22 mouse cellular contexts compared by ENCODE assay signal in genomic region chr12:100629126-100629920, GRCm38 (mm10).
DNase-seq lines count a peak whose midpoint lies in the region; ATAC-seq lines count a peak whose summit lies in the region.
"Had no signal": no experiment of that assay in that cellular context is flagged by ENCODE, and none has a peak within 500 bp of the region (broad histone marks: within the 10 kb centered on the region; RNA-seq: fewer than 3 reads in every experiment).

No protein-coding gene starts in this region.

- no peaks in the 10 kb centered on the region for H3K36me3 ChIP-seq in kidney, embryonic 16.5 days (ENCODE audit: insufficient read depth, low read length)
- H3K36me3 ChIP-seq: limb, embryonic 13.5 days; midbrain, embryonic 15.5 days; stomach, embryonic 15.5 days had no signal

- no peak overlapping the region for H3K9ac ChIP-seq in kidney, embryonic 16.5 days (replicated peaks; ENCODE audit: low read length)
- H3K9ac ChIP-seq: limb, embryonic 13.5 days; liver, embryonic 14.5 days; midbrain, embryonic 15.5 days; stomach, embryonic 15.5 days had no signal

- DNase-seq in cerebellum, adult 11-12 months = peak; percentile 39
- no peak for DNase-seq in cerebellum, postnatal 4 days (ENCODE audit: low spot score in 2 of 2)
- DNase-seq in brain, adult 2 months (ENCODE audit: low read depth, low spot score) = peak; percentile 76
- peak; percentile 25 to 43 for DNase-seq in cerebellum, postnatal 14 days
- DNase-seq in layer of hippocampus, adult 8-10 months (ENCODE audit: low spot score in 2 of 2) = no peak
- DNase-seq in lung, postnatal 25 days (ENCODE audit: low spot score) = no peak
- DNase-seq: adrenal gland, postnatal 14 days; gastrocnemius, postnatal 36 days; thymus, adult 18-20 months; thymus, postnatal 4 days had no signal

- no peaks in the 10 kb centered on the region for H3K27me3 ChIP-seq in kidney, embryonic 16.5 days (ENCODE audit: insufficient read depth, low read length)
- H3K27me3 ChIP-seq: limb, embryonic 13.5 days; megakaryocyte, embryonic 14.5 days; midbrain, embryonic 15.5 days; stomach, embryonic 15.5 days had no signal

- H3K4me3 ChIP-seq in kidney, embryonic 16.5 days (ENCODE audit: low read length) = no peak overlapping the region
- H3K4me3 ChIP-seq: limb, embryonic 13.5 days; megakaryocyte, embryonic 14.5 days; midbrain, embryonic 15.5 days; stomach, embryonic 15.5 days had no signal

- no peak overlapping the region for H3K27ac ChIP-seq in kidney, embryonic 16.5 days (ENCODE audit: low read length)
- H3K27ac ChIP-seq: kidney, postnatal 0 days; limb, embryonic 13.5 days; liver, embryonic 14.5 days; midbrain, embryonic 15.5 days; stomach, embryonic 15.5 days had no signal

- peak; percentile 67; the same call in 1 of the 2 replicates for ATAC-seq in kidney, embryonic 16.5 days (ENCODE audit: low FRiP score, low TSS enrichment)
- no peak for ATAC-seq in inflammation-experienced regulatory T-cells, adult 6 months
- ATAC-seq: activated CD4-positive, CD25-positive, alpha-beta regulatory T cell, adult 4 months; forebrain, embryonic 16.5 days; hindbrain, embryonic 16.5 days; midbrain, embryonic 15.5 days had no signal

- 77% methylated on average over 6 of the region's 6 CpGs for WGBS in kidney, embryonic 16.5 days

- H3K4me2 ChIP-seq in kidney, embryonic 16.5 days (replicated peaks; ENCODE audit: low read depth, low read length) = no peak overlapping the region
- H3K4me2 ChIP-seq: limb, embryonic 13.5 days; midbrain, embryonic 15.5 days; stomach, embryonic 15.5 days had no signal

- H3K9me3 ChIP-seq in kidney, embryonic 16.5 days (ENCODE audit: low read length) = no peaks in the 10 kb centered on the region
- H3K9me3 ChIP-seq: G1E; limb, embryonic 13.5 days; megakaryocyte, embryonic 14.5 days; midbrain, embryonic 15.5 days; stomach, embryonic 15.5 days had no signal

- 0 out of 2 replicates have a peak, but pooled peaks cover 6% of the 10 kb centered on the region for H3K4me1 ChIP-seq in kidney, embryonic 16.5 days (ENCODE audit: insufficient read depth, low read length)
- H3K4me1 ChIP-seq: midbrain, embryonic 15.5 days; stomach, embryonic 15.5 days had no signal

Comparison
In these comparisons a context has a peak if more than half of its experiments do, and no peak if none do; other contexts are left out.
1. DNase-seq: peak in cerebellum, adult 11-12 months (single experiment), brain, adult 2 months (single experiment) and cerebellum, postnatal 14 days (2 of 2); none in cerebellum, postnatal 4 days (0 of 2), layer of hippocampus, adult 8-10 months (0 of 2) and lung, postnatal 25 days (single experiment).